Mouse (Mus musculus): ENCODE data around the gene Noxo1. TPM values are rescaled to one million over a fixed set of nuclear protein-coding genes. Genes with fewer than 3 reads are reported as not detected.

The Noxo1 gene
- total RNA-seq (2023; ENCODE audit: inconsistent age) = 7.7 to 11.6 TPM (median 8.4 TPM) in 4 replicates

DNA sequence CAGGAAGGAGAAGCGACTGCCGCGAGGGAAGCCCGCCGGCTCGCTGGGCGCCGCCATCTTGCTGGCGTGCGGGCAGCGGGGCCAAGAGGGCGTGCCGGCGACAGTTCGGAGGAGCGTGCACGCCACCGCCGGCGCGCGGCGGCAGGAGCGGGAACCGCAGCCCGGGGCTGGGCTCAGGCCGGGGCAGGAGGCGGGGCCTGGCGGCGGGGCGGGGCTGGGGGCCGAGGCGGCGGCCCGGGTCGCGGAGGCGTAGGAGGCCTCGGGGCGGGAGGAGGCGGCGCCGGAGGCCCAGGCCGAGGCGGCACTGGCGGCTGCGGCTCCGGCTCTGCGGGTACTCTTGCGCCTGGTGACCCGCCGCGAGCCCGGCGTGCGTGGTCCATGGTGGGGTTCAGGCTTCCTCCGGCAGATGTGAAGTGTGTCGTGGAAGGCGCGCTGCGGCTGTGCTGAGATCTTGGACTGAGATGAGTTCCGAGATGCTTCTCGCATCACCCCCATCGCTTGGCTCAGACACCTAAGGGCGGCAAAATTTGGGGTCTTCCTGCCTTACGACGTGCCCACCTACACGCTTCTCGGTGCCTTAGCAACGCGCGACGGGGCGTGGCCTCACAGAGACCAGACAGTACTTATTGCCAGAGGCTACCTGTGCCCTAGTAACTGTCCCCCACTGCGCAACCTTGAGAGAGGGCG lies at the start of gene Noxo1, which contains the start of gene Gfer:
Gene Noxo1, plus strand, starts transcription at position 224 of the 687 bp plus-strand sequence.
Gene Gfer, minus strand, starts transcription at position 146 of the 687 bp plus-strand sequence.

GRCm38 (mm10) chr17:24650070-24650616 lies 45.9 kb upstream of the Noxo1 start, which contains the start of gene Slc9a3r2:
Gene Slc9a3r2 (minus strand): TSS chr17:24650327.

DNA sequence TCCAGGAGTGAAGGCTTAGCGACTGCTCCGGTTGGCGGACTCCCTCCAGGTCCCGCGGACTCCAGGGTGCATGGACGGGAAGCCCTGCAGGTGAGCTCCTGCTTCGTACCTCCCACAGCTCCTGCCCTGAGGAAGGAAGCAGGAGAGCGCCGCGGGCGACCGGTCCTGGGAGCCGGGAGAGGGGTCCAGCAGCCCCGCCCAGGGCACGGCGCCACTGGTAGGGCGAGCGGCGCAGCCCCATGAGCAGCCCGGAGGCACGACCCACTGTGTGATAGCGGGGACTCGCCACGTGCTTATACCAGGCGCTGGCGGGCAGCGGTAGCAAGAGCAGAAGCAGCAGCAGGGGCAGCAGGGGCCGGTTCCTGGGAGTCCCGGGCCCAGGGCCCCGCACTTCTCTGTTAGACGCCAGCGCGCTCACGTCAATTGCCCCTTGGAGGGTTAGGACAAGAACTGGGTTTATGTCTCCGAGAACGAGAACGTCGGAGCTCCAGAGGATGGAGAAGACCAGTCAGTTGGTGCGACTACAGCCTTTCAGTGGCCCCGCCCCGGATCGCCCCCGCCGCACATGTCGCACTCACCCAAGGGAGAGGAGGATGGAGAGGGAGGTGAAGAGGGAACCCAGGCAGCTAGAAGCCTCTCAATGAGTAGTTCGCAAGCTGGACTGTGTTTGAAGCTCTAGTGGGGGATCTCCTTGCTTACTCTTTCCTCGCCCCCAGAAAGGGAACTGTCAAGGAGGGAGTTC lies 37.8 kb upstream of the Noxo1 start, which contains the start of gene Npw:
Gene Npw, minus strand, starts transcription at position 441 of the 742 bp plus-strand sequence.

GRCm38 (mm10) chr17:24669545-24670245 lies 26.3 kb upstream of the Noxo1 start, which contains the start of gene Zfp598:
Gene Zfp598 (plus strand): TSS chr17:24669687.

GRCm38 (mm10) chr17:24689251-24690081 lies 6.6 kb upstream of the Noxo1 start, which contains the start of gene Syngr3:
Gene Syngr3 (minus strand): TSS chr17:24689955.

GRCm38 (mm10) chr17:24706982-24707800 lies 11.2 kb downstream of the Noxo1 start, which contains the start of gene Tbl3:
Gene Tbl3 (minus strand): TSS chr17:24707660.

GRCm38 (mm10) chr17:24717943-24718342 lies 21.9 kb downstream of the Noxo1 start, which contains the start of the genes Rnf151 and Rps2:
Gene Rnf151 (minus strand): TSS chr17:24718063.
Gene Rps2 (plus strand): TSS chr17:24718116.

DNA sequence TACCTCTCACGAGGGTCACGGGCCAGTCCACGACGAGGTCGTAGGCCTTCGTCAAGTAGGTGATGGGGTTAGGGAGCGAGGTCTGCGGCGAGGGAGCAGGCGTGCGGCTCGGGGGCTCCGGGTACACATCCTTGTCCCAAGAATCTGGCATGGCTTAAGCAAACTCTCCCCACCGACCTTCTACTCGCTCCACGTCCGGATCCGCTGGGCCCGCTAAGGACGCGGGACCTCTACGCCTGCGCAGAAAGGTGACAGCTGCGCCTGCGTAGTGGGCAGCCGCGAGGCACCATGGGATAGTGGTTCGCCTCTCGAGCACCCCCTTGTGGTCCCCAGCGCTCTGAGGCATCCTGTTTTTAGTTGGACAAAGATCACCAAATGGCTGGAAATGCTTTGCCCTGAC lies 28.1 kb downstream of the Noxo1 start, which contains the start of gene Ndufb10:
Gene Ndufb10, minus strand, starts transcription at position 295 of the 400 bp plus-strand sequence.

GRCm38 (mm10) chr17:24727618-24728017 lies 31.6 kb downstream of the Noxo1 start, which contains the start of gene Rpl3l:
Gene Rpl3l (plus strand): TSS chr17:24727820.

DNA sequence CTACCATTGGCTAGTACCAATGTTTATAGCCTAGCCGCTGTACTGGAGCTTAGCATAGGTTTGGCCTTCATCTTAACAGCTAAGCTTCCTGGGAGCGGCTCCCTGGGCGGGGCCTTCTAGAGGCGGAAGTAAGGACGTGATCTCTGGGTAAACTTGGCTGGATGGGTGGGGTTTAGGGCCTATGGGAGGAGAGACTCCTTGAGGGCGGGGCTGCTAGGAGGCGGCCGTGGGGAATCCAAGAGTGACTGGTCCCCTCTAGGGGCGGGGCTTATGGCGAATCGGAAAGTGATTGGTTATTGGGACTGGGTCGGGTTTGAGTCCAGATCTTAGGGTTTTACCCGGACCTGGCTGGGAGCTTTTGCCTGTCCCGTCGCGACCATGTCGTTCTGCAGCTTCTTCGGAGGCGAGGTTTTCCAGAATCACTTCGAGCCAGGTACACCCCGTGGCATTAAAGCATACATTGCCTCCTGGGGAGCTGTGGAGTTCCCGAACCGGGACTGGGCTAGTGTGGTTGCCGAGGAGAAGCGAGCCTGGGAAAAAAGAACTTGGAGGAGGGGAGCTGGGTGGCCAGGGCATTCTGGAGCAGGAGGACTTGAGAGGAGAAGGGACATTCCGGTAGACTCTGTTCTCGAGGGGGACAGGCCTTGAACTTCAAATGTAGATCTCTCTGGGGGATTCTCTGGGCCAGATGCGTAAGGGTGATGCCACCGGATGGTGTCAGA lies 40.5 kb downstream of the Noxo1 start, which contains the start of gene Msrb1:
Gene Msrb1, plus strand, starts transcription at position 313 of the 722 bp plus-strand sequence.

Other genes with a start within 250 kb of the Noxo1 start
- 58.4 to 75.5 TPM (median 64.9 TPM) in 4 replicates for gene E4f1, start 225.9 kb upstream of the Noxo1 start, total RNA-seq (2023; ENCODE audit: inconsistent age)
- gene Pgp, start 225.8 kb upstream of the Noxo1 start, total RNA-seq (2023; ENCODE audit: inconsistent age) = 17.0 to 19.8 TPM (median 18.8 TPM) in 4 replicates
- 0.71 to 1.2 TPM (median 0.95 TPM) in 4 replicates for gene Bricd5, start 222.3 kb upstream of the Noxo1 start, total RNA-seq (2023; ENCODE audit: inconsistent age)
- 18.2 to 22.4 TPM (median 20.5 TPM) in 4 replicates for gene Mlst8, start 217.2 kb upstream of the Noxo1 start, total RNA-seq (2023; ENCODE audit: inconsistent age)
- not detected in 4 replicates for gene Caskin1, start 207.6 kb upstream of the Noxo1 start, total RNA-seq (2023; ENCODE audit: inconsistent age)
- gene Traf7, start 168.3 kb upstream of the Noxo1 start, total RNA-seq (2023; ENCODE audit: inconsistent age) = 201 to 215 TPM (median 211 TPM) in 4 replicates
- gene Rab26, start 162.0 kb upstream of the Noxo1 start, total RNA-seq (2023; ENCODE audit: inconsistent age) = 1.0 to 1.9 TPM (median 1.2 TPM) in 4 replicates
- gene Pkd1, start 146.4 kb upstream of the Noxo1 start, total RNA-seq (2023; ENCODE audit: inconsistent age) = 71.1 to 75.5 TPM (median 72.5 TPM) in 4 replicates
- gene Tsc2, start 63.6 kb upstream of the Noxo1 start, total RNA-seq (2023; ENCODE audit: inconsistent age) = 84.9 to 110 TPM (median 98.3 TPM) in 4 replicates
- gene Nthl1, start 63.6 kb upstream of the Noxo1 start, total RNA-seq (2023; ENCODE audit: inconsistent age) = 2.8 to 11.3 TPM (median 4.9 TPM) in 4 replicates
- gene Slc9a3r2, start 45.9 kb upstream of the Noxo1 start, total RNA-seq (2023; ENCODE audit: inconsistent age) = 0.48 to 0.51 TPM in 2 of 4 replicates, not detected in the others
- not detected in 4 replicates for gene Npw, start 37.8 kb upstream of the Noxo1 start, total RNA-seq (2023; ENCODE audit: inconsistent age)
- 52.7 to 59.6 TPM (median 57.9 TPM) in 4 replicates for gene Zfp598, start 26.5 kb upstream of the Noxo1 start, total RNA-seq (2023; ENCODE audit: inconsistent age)
- gene Syngr3, start 6.3 kb upstream of the Noxo1 start, total RNA-seq (2023; ENCODE audit: inconsistent age) = not detected in 4 replicates
- 16.9 to 18.7 TPM (median 18.1 TPM) in 4 replicates for gene Gfer, start 78 bp upstream of the Noxo1 start, total RNA-seq (2023; ENCODE audit: inconsistent age)
- gene Tbl3, start 11.4 kb downstream of the Noxo1 start, total RNA-seq (2023; ENCODE audit: inconsistent age) = 31.4 to 36.1 TPM (median 33.4 TPM) in 4 replicates
- gene Rnf151, start 21.8 kb downstream of the Noxo1 start, total RNA-seq (2023; ENCODE audit: inconsistent age) = 0.78 TPM in 1 of 4 replicates, not detected in the others
- gene Rps2, start 21.9 kb downstream of the Noxo1 start, total RNA-seq (2023; ENCODE audit: inconsistent age) = 1,210 to 1,288 TPM (median 1,234 TPM) in 4 replicates
- gene Ndufb10, start 28.2 kb downstream of the Noxo1 start, total RNA-seq (2023; ENCODE audit: inconsistent age) = 71.7 to 80.7 TPM (median 73.5 TPM) in 4 replicates
- gene Rpl3l, start 31.6 kb downstream of the Noxo1 start, total RNA-seq (2023; ENCODE audit: inconsistent age) = not detected in 4 replicates
- gene Msrb1, start 40.4 kb downstream of the Noxo1 start, total RNA-seq (2023; ENCODE audit: inconsistent age) = 29.6 to 37.8 TPM (median 32.9 TPM) in 4 replicates
- not detected in 4 replicates for gene Hs3st6, start 56.8 kb downstream of the Noxo1 start, total RNA-seq (2023; ENCODE audit: inconsistent age)
- gene Meiob, start 108.1 kb downstream of the Noxo1 start, total RNA-seq (2023; ENCODE audit: inconsistent age) = not detected in 4 replicates
- 27.5 to 30.3 TPM (median 27.9 TPM) in 4 replicates for gene Hagh, start 143.9 kb downstream of the Noxo1 start, total RNA-seq (2023; ENCODE audit: inconsistent age)
- gene Fahd1, start 154.1 kb downstream of the Noxo1 start, total RNA-seq (2023; ENCODE audit: inconsistent age) = 2.0 to 2.5 TPM (median 2.2 TPM) in 4 replicates
- 0.54 to 1.4 TPM (median 0.66 TPM) in 3 of 4 replicates, not detected in the other for gene Igfals, start 169.8 kb downstream of the Noxo1 start, total RNA-seq (2023; ENCODE audit: inconsistent age)
- gene Nubp2, start 190.1 kb downstream of the Noxo1 start, total RNA-seq (2023; ENCODE audit: inconsistent age) = 54.8 to 67.5 TPM (median 67.0 TPM) in 4 replicates
- 26.0 to 31.7 TPM (median 30.6 TPM) in 4 replicates for gene Spsb3, start 190.4 kb downstream of the Noxo1 start, total RNA-seq (2023; ENCODE audit: inconsistent age)
- gene Eme2, start 198.9 kb downstream of the Noxo1 start, total RNA-seq (2023; ENCODE audit: inconsistent age) = 65.6 to 76.2 TPM (median 68.2 TPM) in 4 replicates
- 26.8 to 35.6 TPM (median 29.2 TPM) in 4 replicates for gene Mrps34, start 198.9 kb downstream of the Noxo1 start, total RNA-seq (2023; ENCODE audit: inconsistent age)
- 23.0 to 37.2 TPM (median 27.7 TPM) in 4 replicates for gene Nme3, start 200.3 kb downstream of the Noxo1 start, total RNA-seq (2023; ENCODE audit: inconsistent age)
- 200 to 220 TPM (median 218 TPM) in 4 replicates for gene Mapk8ip3, start 240.7 kb downstream of the Noxo1 start, total RNA-seq (2023; ENCODE audit: inconsistent age)